Mouse (Mus musculus) MEL (cell line): Measurements from ENCODE around the gene Eri2. TPM values are rescaled to one million over a fixed set of nuclear protein-coding genes. Genes with fewer than 3 reads are reported as not detected.
A peak's percentile ranks its signal among the peaks of the same experiment; 100 is the strongest.

Source experiments
- DNase-seq: peaks from one replicate; pipeline ENCODE4 v3.0.0; 2011; ENCODE audit warnings: low read depth, low spot score
- H3K27ac ChIP-seq: 2 replicates; pipeline ENCODE4 v1.5.1; 2012; ENCODE audit warnings: low read depth, mild to moderate bottlenecking, control low read depth, low read length, moderate library complexity; ENCODE audit not compliant: control insufficient read depth
- H3K27me3 ChIP-seq, 2 experiments: fragments of 150-350 bp in 1 of 2; sonication (generic) in 1 of 2; 2 replicates each; pipeline ENCODE4 v1.6.1; 2012; ENCODE audit warnings: low read length in 2 of 2, mild to moderate bottlenecking in 2 of 2, improper control_type of control experiment in 1 of 2, moderate library complexity in 1 of 2; ENCODE audit not compliant: insufficient read depth in 2 of 2, control insufficient read depth in 1 of 2
- H3K36me3 ChIP-seq, 2 experiments: 2 replicates each; pipeline ENCODE4 v1.6.1; 2012 to 2014; ENCODE audit warnings: low read length in 2 of 2, improper control_type of control experiment in 1 of 2, inconsistent platforms in 1 of 2, mild to moderate bottlenecking in 1 of 2; ENCODE audit not compliant: insufficient read depth in 2 of 2, control insufficient read depth in 1 of 2
- H3K4me1 ChIP-seq, 2 experiments: fragments of 150-350 bp in 1 of 2; sonication (generic) in 1 of 2; 2 replicates each; pipeline ENCODE4 v1.6.1; 2012; ENCODE audit warnings: low read length in 2 of 2, improper control_type of control experiment in 1 of 2, mild to moderate bottlenecking in 1 of 2; ENCODE audit not compliant: insufficient read depth in 2 of 2, control insufficient read depth in 1 of 2
- H3K4me3 ChIP-seq, 2 experiments: fragments of 150-350 bp in 1 of 2; sonication (generic) in 1 of 2; 2 replicates each; pipeline ENCODE4 v1.5.1; 2012; ENCODE audit warnings: low read depth in 2 of 2, low read length in 2 of 2, mild to moderate bottlenecking in 2 of 2, moderate library complexity in 2 of 2, control low read depth in 1 of 2, improper control_type of control experiment in 1 of 2; ENCODE audit not compliant: control insufficient read depth in 1 of 2, insufficient read depth in 1 of 2
- H3K79me2 ChIP-seq: 2 replicates; pipeline ENCODE4 v1.6.1; 2012; ENCODE audit warnings: mild to moderate bottlenecking, low read length, moderate library complexity; ENCODE audit not compliant: control insufficient read depth, poor library complexity, insufficient read depth
- H3K9ac ChIP-seq: 2 replicates; pipeline ENCODE4 v1.6.1; 2012; ENCODE audit warnings: low read depth, mild to moderate bottlenecking, control low read depth, low read length, moderate library complexity; ENCODE audit not compliant: control insufficient read depth, poor library complexity, severe bottlenecking
- H3K9me3 ChIP-seq: fragments of 150-350 bp; sonication (generic); replicated peaks from 2 replicates; pipeline ENCODE4 v1.6.1; 2012; ENCODE audit warnings: mild to moderate bottlenecking, low read length, improper control_type of control experiment, moderate library complexity; ENCODE audit not compliant: insufficient read depth
- CHD1 ChIP-seq: IDR thresholded peaks from 2 replicates; pipeline ENCODE4 v1.6.1; 2012; ENCODE audit warnings: low read depth, mild to moderate bottlenecking, inconsistent platforms, low read length, improper control_type of control experiment
- E2F4 ChIP-seq: IDR thresholded peaks from 2 replicates; pipeline ENCODE4 v1.6.1; 2011; ENCODE audit warnings: low read depth, low read length, improper control_type of control experiment, borderline replicate concordance
- EP300 ChIP-seq, 2 experiments: IDR thresholded peaks; 2 replicates each; pipeline ENCODE4 v1.6.1; 2011; ENCODE audit warnings: improper control_type of control experiment in 2 of 2, low read length in 2 of 2, low read depth in 1 of 2, mild to moderate bottlenecking in 1 of 2
- ETS1 ChIP-seq: IDR thresholded peaks from 2 replicates; pipeline ENCODE4 v1.6.1; 2012; ENCODE audit warnings: low read depth, mild to moderate bottlenecking, inconsistent platforms, low read length, improper control_type of control experiment, moderate library complexity
- GABPA ChIP-seq: IDR thresholded peaks from 2 replicates; pipeline ENCODE4 v1.6.1; 2012; ENCODE audit warnings: low read depth, mild to moderate bottlenecking, inconsistent platforms, low read length, improper control_type of control experiment, moderate library complexity
- GATA1 ChIP-seq: IDR thresholded peaks from 2 replicates; pipeline ENCODE4 v1.6.1; 2011; ENCODE audit warnings: low read depth, low read length, improper control_type of control experiment
- JUND ChIP-seq: IDR thresholded peaks from 2 replicates; pipeline ENCODE4 v1.6.1; 2011; ENCODE audit warnings: low read depth, mild to moderate bottlenecking, improper control_type of control experiment, low read length
- KAT2A ChIP-seq: conservative IDR thresholded peaks from 2 replicates; pipeline ENCODE4 v1.6.1; 2012; ENCODE audit warnings: low read depth, low read length, improper control_type of control experiment, inconsistent platforms
- MAX ChIP-seq: IDR thresholded peaks from 2 replicates; pipeline ENCODE4 v1.6.1; 2011; ENCODE audit warnings: low read length, improper control_type of control experiment
- MAZ ChIP-seq: IDR thresholded peaks from 2 replicates; pipeline ENCODE4 v1.6.1; 2012; ENCODE audit warnings: low read depth, mild to moderate bottlenecking, inconsistent platforms, low read length, improper control_type of control experiment
- MEF2A ChIP-seq: IDR thresholded peaks from 2 replicates; pipeline ENCODE4 v1.6.1; 2014; ENCODE audit warnings: low read depth, mild to moderate bottlenecking, inconsistent platforms, low read length, improper control_type of control experiment; ENCODE audit not compliant: poor library complexity, insufficient replicate concordance, severe bottlenecking; ENCODE audit errors: extremely low read depth
- MYC ChIP-seq: IDR thresholded peaks from 2 replicates; pipeline ENCODE4 v1.6.1; 2011; ENCODE audit warnings: low read depth, mild to moderate bottlenecking, low read length, improper control_type of control experiment, moderate library complexity
- NELFE ChIP-seq: IDR thresholded peaks from 2 replicates; pipeline ENCODE4 v1.6.1; 2011; ENCODE audit warnings: low read depth, low read length, improper control_type of control experiment
- POLR2A ChIP-seq, 2 experiments: IDR thresholded peaks; 2 replicates each; pipeline ENCODE4 v1.6.1; 2011 to 2012; ENCODE audit warnings: low read length in 2 of 2, mild to moderate bottlenecking in 2 of 2, control low read depth in 1 of 2, improper control_type of control experiment in 1 of 2, low read depth in 1 of 2, moderate library complexity in 1 of 2; ENCODE audit not compliant: control insufficient read depth in 1 of 2, insufficient read depth in 1 of 2, poor library complexity in 1 of 2
- POLR2AphosphoS2 ChIP-seq: IDR thresholded peaks from 2 replicates; pipeline ENCODE4 v1.6.1; 2011; ENCODE audit warnings: low read length, improper control_type of control experiment
- POLR2AphosphoS5 ChIP-seq: IDR thresholded peaks from 2 replicates; pipeline ENCODE4 v1.6.1; 2012; ENCODE audit warnings: low read depth, borderline replicate concordance, mild to moderate bottlenecking, inconsistent platforms, low read length, moderate library complexity, mixed read lengths
- RAD21 ChIP-seq: IDR thresholded peaks from 2 replicates; pipeline ENCODE4 v1.6.1; 2011; ENCODE audit warnings: mild to moderate bottlenecking, low read depth, low read length, improper control_type of control experiment
- RCOR1 ChIP-seq: IDR thresholded peaks from 2 replicates; pipeline ENCODE4 v1.6.1; 2012; ENCODE audit warnings: low read depth, mild to moderate bottlenecking, inconsistent platforms, low read length, improper control_type of control experiment
- SIN3A ChIP-seq: IDR thresholded peaks from 2 replicates; pipeline ENCODE4 v1.6.1; 2012; ENCODE audit warnings: low read length, improper control_type of control experiment, inconsistent platforms
- SMC3 ChIP-seq: IDR thresholded peaks from 2 replicates; pipeline ENCODE4 v1.6.1; 2011; ENCODE audit warnings: low read depth, low read length, improper control_type of control experiment
- TAL1 ChIP-seq: IDR thresholded peaks from 2 replicates; pipeline ENCODE4 v1.6.1; 2012; ENCODE audit warnings: mild to moderate bottlenecking, inconsistent platforms, low read length, moderate library complexity, mixed read lengths
- TCF12 ChIP-seq: IDR thresholded peaks from 2 replicates; pipeline ENCODE4 v1.6.1; 2014; ENCODE audit warnings: low read depth, mild to moderate bottlenecking, inconsistent platforms, low read length, improper control_type of control experiment, moderate library complexity
- UBTF ChIP-seq: IDR thresholded peaks from 2 replicates; pipeline ENCODE4 v1.6.1; 2012; ENCODE audit warnings: low read depth, mild to moderate bottlenecking, inconsistent platforms, low read length, improper control_type of control experiment, moderate library complexity, borderline replicate concordance; ENCODE audit not compliant: insufficient read depth
- USF2 ChIP-seq, 2 experiments: IDR thresholded peaks; 2 replicates each; pipeline ENCODE4 v1.6.1; 2011 to 2012; ENCODE audit warnings: improper control_type of control experiment in 2 of 2, low read length in 2 of 2, borderline replicate concordance in 1 of 2, inconsistent platforms in 1 of 2, low read depth in 1 of 2, mild to moderate bottlenecking in 1 of 2; ENCODE audit not compliant: insufficient read depth in 1 of 2
- ZC3H11A ChIP-seq: IDR thresholded peaks from 2 replicates; pipeline ENCODE4 v1.6.1; 2012; ENCODE audit warnings: low read depth, mild to moderate bottlenecking, inconsistent platforms, low read length, improper control_type of control experiment
- ZKSCAN1 ChIP-seq: IDR thresholded peaks from 2 replicates; pipeline ENCODE4 v1.6.1; 2012; ENCODE audit warnings: low read depth, mild to moderate bottlenecking, inconsistent platforms, low read length, improper control_type of control experiment, moderate library complexity
- ZNF384 ChIP-seq: IDR thresholded peaks from 2 replicates; pipeline ENCODE4 v1.6.1; 2012; ENCODE audit warnings: low read depth, mild to moderate bottlenecking, inconsistent platforms, low read length, improper control_type of control experiment
- polyA plus RNA-seq, 2 experiments: library from polyadenylated mRNA; stranded (reverse) in 1 of 2; unstranded in 1 of 2; fragments of >175 nt in 1 of 2; fragments of >200 nt in 1 of 2; gene quantifications; 2 replicates each; pipeline versions ENCODE4 v1.2.1 to v1.2.4; 2012; ENCODE audit warnings: low replicate concordance in 2 of 2, low read depth in 1 of 2; ENCODE audit not compliant: insufficient read length in 2 of 2, insufficient read depth in 1 of 2, missing spikeins in 1 of 2
- total RNA-seq: library from RNA; depleted of rRNA; stranded (reverse); fragments of 300-350 nt; gene quantifications from 2 replicates; pipeline ENCODE4 v1.2.3, GENCODE M21; 2012

Gene Eri2
- total and polyA plus RNA-seq, 3 experiments: 9.4 to 11.0 TPM; not detected in 1

DNA sequence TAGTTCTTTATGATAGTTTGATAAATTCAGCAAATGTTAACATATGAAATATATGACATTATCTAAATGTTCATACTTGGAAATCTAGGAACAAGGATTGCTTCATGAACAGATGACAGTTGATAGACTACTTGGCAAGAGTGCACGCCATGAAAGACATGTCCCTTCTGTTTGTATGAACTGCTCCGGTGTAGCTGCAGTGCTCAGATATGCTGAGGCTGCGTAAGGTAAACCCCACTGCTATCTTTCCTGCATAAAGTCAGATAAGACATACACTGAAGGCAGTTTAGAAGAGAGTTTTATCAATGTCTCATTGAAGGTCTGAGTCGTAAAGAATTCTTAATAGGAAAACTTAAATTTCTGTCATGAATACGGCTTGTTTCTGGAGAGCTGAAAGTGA lies 8.9 kb downstream of the Eri2 start (continued):
- TF ChIP-seq UBTF (no peak), ZC3H11A (peak; percentile 16; the same call in 1 of the 2 replicates), ZKSCAN1 (no peak), MAZ (peak; percentile 59; the same call in 1 of the 2 replicates), SIN3A (peak; percentile 80), MYC (no peak), JUND (no peak), MEF2A (0 out of 2 replicates have a peak, but pooled peaks have one; percentile 74), RCOR1 (peak; percentile 95), E2F4 (no peak), EP300 (IDR thresholded peaks at IDR 0.05; ENCODE audit: low read depth in 1 of 2, low read length in 2 of 2) (peak; percentile 94 to 96), ETS1 (peak; percentile 93), POLR2AphosphoS5 (no peak), GATA1 (peak; percentile 96), NELFE (no peak), POLR2A (IDR thresholded peaks at IDR 0.05; ENCODE audit: control insufficient read depth in 1 of 2, insufficient read depth in 1 of 2, low read depth in 1 of 2, low read length in 2 of 2, poor library complexity in 1 of 2) (no peak), POLR2AphosphoS2 (peak; percentile 81; the same call in 1 of the 2 replicates), TCF12 (peak; percentile 98), GABPA (no peak), CHD1 (peak; percentile 87; the same call in 1 of the 2 replicates)

- TF ChIP-seq TAL1 (no peak), KAT2A (no peak), GATA1 (no peak), MAZ (no peak), ZNF384 (no peak), MAX (no peak), ZKSCAN1 (no peak), JUND (no peak), USF2 (IDR thresholded peaks at IDR 0.05; ENCODE audit: borderline replicate concordance in 1 of 2, insufficient read depth in 1 of 2, low read depth in 1 of 2, low read length in 2 of 2) (no peak), MYC (no peak), ZC3H11A (no peak), SMC3 (no peak), TCF12 (no peak), POLR2AphosphoS5 (no peak), RAD21 (no peak), MEF2A (no peak), UBTF (no peak)
- no peaks in the 10 kb centered on the region for H3K27me3 ChIP-seq
Observed at GRCm38 (mm10) chr7:119783453-119783852, 10.4 kb downstream of the Eri2 start.

More at GRCm38 (mm10) chr7:119783453-119783852, 10.4 kb downstream of the Eri2 start:
- DNase-seq: no peak
- Histone ChIP-seq H3K9ac (no peak overlapping the region), H3K4me1 (peaks cover 10 to 14% of the 10 kb centered on the region in 2 experiments; a peak in 3 of 4 replicates), H3K79me2 (no peaks in the 10 kb centered on the region), H3K27ac (no peak overlapping the region), H3K4me3 (no peak overlapping the region), H3K9me3 (no peaks in the 10 kb centered on the region), H3K36me3 (peaks cover 7 to 21% of the 10 kb centered on the region in 2 experiments)
